Mouse (Mus musculus) right cerebral cortex, adult 18-20 months (tissue): Measurements from ENCODE around the gene Fat3.

Experiments used
- DNase-seq: peaks from one replicate; pipeline ENCODE4 v3.0.0; 2022; ENCODE audit warnings: mixed read lengths

Fat3 gene

GRCm38 (mm10) chr9:16113936-16114642 lies 387.0 kb downstream of the Fat3 start:
- DNase-seq = peak; percentile 89

GRCm38 (mm10) chr9:16107900-16108299 lies 393.2 kb downstream of the Fat3 start:
- DNase-seq = no peak

GRCm38 (mm10) chr9:16107386-16107785 lies 393.7 kb downstream of the Fat3 start:
- no peak for DNase-seq

GRCm38 (mm10) chr9:16098553-16098952 lies 402.5 kb downstream of the Fat3 start:
- no peak for DNase-seq

DNA sequence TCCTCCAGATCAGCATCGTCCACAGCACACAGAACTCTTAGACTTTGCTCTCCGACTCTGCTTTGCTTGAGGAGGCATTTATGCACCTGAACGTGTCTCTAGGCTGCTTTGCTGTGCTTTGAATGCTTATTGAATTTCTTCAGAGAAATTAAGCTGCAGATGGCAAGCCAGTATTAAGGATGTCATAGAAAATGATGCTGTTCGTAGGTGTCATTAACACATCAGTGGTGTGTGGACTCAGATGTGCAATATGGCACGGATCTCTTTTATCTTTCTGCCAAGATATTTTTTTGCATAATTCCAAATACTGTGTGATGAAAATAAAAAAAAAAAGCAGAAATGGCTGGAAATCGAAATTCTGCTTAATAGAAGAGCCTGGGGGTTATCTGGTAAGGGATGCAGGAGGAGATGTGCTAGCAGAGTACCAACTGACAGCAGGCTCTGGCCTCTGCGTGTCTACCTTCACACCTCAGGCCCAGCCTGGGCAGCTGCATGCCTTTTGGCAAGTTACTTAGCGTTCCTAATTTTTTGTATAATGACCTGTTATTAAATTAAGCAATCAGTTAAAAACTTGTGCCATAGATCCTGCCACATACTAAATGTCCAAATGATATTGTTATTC lies 407.9 kb downstream of the Fat3 start:
- DNase-seq = no peak

DNA sequence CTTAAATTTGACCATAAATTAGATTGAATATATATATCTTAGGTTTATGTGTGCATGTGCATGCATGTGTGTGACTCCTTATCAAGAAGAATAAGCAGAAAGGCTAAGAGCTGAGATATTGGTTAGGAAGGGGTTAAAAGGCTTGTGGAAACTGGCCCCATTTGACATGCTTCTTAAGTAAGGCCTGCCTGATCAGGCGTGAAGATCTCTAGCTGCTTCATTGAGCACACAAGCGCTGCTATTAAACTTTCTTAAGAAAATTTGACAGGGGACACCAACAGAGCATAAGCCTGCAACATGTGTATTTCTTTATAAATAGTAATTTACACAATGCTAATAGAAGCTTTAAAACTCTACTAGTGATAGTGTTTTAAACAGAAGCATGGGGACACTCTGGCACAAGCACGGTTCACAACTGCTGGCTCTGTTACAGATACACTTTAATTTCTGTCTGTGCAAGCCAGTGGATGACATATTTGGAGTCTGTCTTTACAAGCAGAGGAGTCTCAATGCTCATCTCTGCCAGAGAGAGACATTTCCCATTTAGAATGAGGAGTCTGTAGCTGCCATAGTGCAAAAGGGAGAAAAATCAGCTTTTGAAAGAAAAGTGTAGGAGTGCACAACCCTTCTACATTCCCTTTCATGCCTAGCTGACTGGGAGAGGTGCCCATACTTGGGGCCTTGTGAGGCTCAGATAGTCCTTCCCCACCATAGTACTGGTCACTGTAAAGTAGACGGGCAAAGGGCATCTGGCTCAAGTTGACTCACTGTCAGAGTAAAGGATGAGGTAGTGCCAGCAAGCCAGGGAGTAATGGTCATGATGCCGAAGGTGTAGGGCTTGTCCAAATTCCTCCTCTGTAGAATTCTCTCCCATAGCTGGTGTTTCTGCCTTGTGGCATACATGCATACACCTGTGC lies 408.8 kb downstream of the Fat3 start:
- no peak for DNase-seq

GRCm38 (mm10) chr9:16079292-16079691 lies 421.8 kb downstream of the Fat3 start:
- DNase-seq = no peak

- no peak for DNase-seq
These were observed 426.4 kb downstream of the Fat3 start for GRCm38 (mm10) chr9:16074664-16075063.

- no peak for DNase-seq
These were observed 427.0 kb downstream of the Fat3 start for GRCm38 (mm10) chr9:16074116-16074515.

DNA sequence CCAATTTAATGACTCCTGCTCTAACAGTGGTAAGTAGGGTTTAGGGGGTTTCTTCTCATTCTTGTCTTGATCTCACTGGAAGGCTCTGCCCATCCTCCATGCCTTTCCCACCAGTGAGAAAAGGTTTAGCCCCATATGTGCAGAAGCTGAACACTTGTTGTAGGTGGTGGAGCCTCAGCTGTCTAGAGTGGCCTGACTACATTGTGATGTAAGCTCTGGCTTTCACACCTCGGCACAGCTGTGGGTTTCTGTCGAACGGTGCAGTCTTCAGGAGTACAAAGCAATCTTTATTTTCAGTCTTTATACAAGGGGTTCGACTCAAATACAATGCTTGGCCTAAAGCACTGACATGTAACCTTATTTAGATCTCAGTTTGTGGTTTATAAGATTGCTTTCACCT lies 437.6 kb downstream of the Fat3 start:
- DNase-seq = no peak

DNA sequence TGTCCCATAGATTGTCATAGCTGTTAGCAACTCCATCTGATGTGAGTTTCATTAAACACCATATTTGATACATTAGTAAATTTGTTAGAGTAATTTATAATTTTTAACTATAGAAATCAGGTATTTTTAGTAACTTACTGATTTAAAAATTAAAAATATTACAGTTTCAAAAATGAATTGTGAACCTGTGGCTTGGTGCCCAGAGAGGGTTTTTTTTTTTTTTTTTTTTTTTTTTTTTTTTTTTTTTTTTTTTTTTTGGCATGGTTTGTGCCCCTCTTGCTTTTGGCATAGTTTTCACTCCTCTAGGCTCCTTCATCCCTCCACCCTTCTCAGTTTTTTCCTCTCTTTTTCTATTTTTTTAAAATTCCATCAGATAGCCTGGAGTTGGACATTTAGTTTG lies 438.6 kb downstream of the Fat3 start:
- DNase-seq = no peak

DNA sequence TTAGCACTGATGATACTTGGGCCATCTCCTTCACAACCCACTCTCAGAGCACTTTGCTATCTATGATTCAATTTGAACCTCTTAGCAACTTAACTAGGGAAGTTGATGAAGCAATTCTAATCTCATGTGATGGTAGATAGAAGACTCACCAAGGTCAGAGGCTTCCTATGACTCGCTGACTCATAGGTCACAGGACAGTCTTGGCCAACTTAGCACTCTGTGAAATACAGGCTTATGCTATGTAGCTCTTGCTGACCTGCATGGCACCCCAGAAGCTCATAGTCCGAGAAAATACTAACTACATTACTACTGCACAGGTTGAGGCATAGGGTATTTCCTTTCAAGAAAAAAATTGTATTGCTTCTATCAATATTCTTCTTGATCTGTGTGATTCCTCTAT lies 454.4 kb downstream of the Fat3 start:
- DNase-seq = no peak

- no peak for DNase-seq
These were observed 463.7 kb downstream of the Fat3 start for GRCm38 (mm10) chr9:16037375-16037774.

GRCm38 (mm10) chr9:16036346-16036745 lies 464.7 kb downstream of the Fat3 start:
- DNase-seq = peak; percentile 48

- DNase-seq = no peak
These were observed 471.3 kb downstream of the Fat3 start for GRCm38 (mm10) chr9:16029715-16030285.

- DNase-seq = peak; percentile 39
These were observed 472.0 kb downstream of the Fat3 start for GRCm38 (mm10) chr9:16029066-16029465.

DNA sequence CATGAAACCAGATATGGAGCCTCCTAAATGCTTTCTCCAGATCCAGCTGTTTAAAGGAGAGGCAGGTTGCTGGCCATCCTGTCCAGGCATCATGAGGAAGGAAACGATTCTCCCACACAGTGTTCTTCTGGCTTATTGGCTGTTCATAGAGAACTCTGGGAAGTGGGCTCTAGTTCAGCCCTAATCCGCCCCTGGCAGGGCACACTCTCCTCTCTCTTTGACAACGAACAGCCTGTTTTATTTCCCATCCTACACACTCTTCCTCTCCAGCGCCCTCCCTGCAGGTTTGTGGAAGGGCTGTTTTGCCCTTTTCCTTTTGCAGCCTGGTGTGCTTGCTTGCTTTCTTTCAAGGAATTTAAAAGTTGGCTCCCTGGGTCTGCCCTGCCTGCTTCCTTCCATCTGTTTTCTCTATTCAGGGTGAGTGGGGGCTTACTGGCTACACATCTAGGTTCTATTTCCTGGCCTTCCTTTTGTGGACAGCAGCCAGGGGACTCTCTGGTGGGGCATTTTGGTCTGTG lies 472.6 kb downstream of the Fat3 start:
- peak; percentile 43 for DNase-seq

- no peak for DNase-seq
These were observed 475.0 kb downstream of the Fat3 start for GRCm38 (mm10) chr9:16026054-16026453.

GRCm38 (mm10) chr9:16024706-16025105 lies 476.4 kb downstream of the Fat3 start:
- DNase-seq = no peak

- DNase-seq = no peak
These were observed 487.0 kb downstream of the Fat3 start for GRCm38 (mm10) chr9:16014115-16014514.

GRCm38 (mm10) chr9:16011382-16011781 lies 489.7 kb downstream of the Fat3 start:
- no peak for DNase-seq

- no peak for DNase-seq
These were observed 493.6 kb downstream of the Fat3 start for GRCm38 (mm10) chr9:16007516-16007915.

DNA sequence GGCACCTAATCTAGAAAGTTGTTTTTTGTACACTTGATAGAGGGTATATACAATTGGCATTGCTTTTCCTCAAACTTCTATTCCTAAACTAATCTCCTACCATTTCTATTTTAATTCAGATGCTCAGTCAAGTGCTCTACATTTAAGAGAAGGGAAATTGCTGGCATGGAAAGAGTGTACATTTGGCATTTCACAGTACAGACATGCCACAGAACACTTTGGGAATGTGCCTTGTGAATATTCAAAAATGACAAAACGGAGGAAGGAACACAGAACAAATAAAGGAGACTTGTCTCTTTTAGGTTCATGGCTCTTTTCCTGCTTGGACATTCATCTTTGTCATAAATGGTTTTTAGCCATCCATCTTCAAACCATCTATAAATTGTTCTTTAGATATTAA lies 498.1 kb downstream of the Fat3 start:
- no peak for DNase-seq
